Mouse (Mus musculus): ENCODE measurements around the gene Mrps2. TPM values are rescaled to one million over a fixed set of nuclear protein-coding genes. Genes with fewer than 3 reads are reported as not detected.

Gene Mrps2
- polyA plus RNA-seq (2014; fragmentation: Nextera tagmentation; extraction: Ambion mirVana) = 62.8 and 66.4 TPM in 2 replicates

DNA sequence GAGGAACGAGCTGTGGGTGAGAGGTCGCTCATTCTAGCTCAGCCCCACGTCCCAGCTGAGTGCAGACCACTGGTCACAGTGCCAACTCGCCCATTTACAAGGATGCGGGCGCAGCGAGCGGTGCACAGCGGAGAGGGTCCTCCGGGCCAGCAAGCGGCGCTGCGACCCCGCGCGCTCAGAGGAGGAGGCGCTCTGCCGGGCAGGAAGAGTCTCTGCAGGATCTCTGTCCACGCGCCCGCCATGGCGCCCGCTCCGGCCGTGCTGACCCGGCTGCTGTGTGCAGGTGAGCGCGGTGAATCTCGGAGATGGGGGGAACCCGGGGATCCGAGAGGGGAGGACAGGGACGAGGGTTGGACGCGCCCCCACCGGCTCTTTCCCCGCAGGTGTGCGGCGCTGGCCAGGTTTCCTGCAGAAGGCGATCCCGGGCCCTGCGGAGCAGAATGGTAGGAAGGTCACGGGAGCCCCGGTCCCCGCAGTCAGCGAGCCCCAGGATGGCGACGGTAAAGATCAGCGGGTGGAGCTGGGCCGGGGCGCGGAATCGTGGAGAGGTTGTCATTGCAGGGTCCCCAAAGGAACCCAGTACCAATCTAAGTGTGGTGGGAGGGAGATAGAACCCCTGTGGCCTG, at the start of gene Mrps2:
TSS of gene Mrps2 (plus strand) at position 207 of the 626 bp plus-strand sequence.
- Histone ChIP-seq H3K27me3 (ENCODE audit: control insufficient read depth, insufficient read depth, low read length) (no peaks in the 10 kb centered on the region), H3K9ac (ENCODE audit: low read depth, low read length) (peak within 1 kb of the TSS; percentile 98), H3K4me2 (replicated peaks; ENCODE audit: low read depth, low read length) (peak within 1 kb of the TSS; percentile 72), H3K9me3 (ENCODE audit: control insufficient read depth, low read length) (no peaks in the 10 kb centered on the region), H3K4me1 (replicated peaks; ENCODE audit: control insufficient read depth, insufficient read depth, low read length) (peaks cover 10% of the 10 kb centered on the region; the same call in 1 of the 2 replicates), H3K27ac (ENCODE audit: low read depth, low read length) (no peak within 1 kb of the TSS), H3K4me3 (ENCODE audit: low read depth, low read length) (peak within 1 kb of the TSS; percentile 97), H3K36me3 (ENCODE audit: control insufficient read depth, insufficient read depth, low read length) (peaks cover 7% of the 10 kb centered on the region)
- ATAC-seq (ENCODE audit: low FRiP score) (peak; percentile 88), DNase-seq (ENCODE audit: low spot score) (peak; percentile 93)
- under 1% methylated on average over 52 of the region's 52 CpGs for WGBS

DNA sequence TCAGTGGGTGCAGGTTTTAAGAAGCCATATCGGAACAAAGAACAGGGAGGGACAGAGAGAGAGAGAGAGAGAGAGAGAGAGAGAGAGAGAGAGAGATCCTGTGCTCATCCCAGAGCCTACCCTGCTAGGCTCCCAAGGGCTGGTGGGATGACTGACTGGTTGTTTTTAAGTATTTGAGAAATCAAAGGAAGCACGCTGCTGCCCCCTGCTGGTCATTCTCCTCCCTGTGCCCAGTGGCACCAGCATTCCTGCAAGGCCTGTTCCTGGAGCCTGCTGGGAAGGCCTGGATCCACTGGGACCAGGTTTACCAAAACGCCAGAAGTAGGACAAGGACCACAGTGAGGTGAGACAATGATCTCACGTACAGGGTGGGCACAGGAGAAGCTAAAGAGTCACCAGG, 48.0 kb upstream of the Mrps2 start:
- H3K4me1 ChIP-seq (replicated peaks; ENCODE audit: control insufficient read depth, insufficient read depth, low read length) = 0 out of 2 replicates have a peak, but pooled peaks cover 2% of the 10 kb centered on the region
- H3K4me3 ChIP-seq (ENCODE audit: low read depth, low read length) = no peak overlapping the region
- H3K36me3 ChIP-seq (ENCODE audit: control insufficient read depth, insufficient read depth, low read length) = no peaks in the 10 kb centered on the region
- no peak overlapping the region for H3K27ac ChIP-seq (ENCODE audit: low read depth, low read length)
- no peaks in the 10 kb centered on the region for H3K9me3 ChIP-seq (ENCODE audit: control insufficient read depth, low read length)
- WGBS = 17% methylated on average over 4 of the region's 4 CpGs
- no peak overlapping the region for H3K9ac ChIP-seq (ENCODE audit: low read depth, low read length)
- DNase-seq (ENCODE audit: low spot score) (peak; percentile 95), ATAC-seq (ENCODE audit: low FRiP score) (no peak; the same call in 1 of the 2 replicates)
- H3K4me2 ChIP-seq (replicated peaks; ENCODE audit: low read depth, low read length) = no peak overlapping the region
- no peaks in the 10 kb centered on the region for H3K27me3 ChIP-seq (ENCODE audit: control insufficient read depth, insufficient read depth, low read length)

DNA sequence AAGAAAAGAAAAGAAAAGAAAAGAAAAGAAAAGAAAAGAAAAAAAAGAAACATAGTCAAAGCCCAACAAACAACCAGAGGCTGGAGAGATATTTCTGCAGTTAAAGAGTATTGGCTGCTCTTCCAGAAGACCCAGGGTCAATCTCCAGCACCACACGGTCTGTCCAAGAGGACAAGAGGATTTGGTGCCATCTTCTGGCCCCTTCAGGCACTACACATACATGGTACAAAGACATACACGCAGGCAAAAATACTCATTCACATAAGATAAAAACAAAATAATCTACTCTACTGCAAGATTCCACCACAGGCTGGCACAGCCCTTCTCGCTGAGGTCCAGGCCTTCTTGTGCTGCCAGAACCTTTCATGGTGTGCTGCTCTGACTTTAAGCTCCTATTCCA, 44.7 kb upstream of the Mrps2 start:
- Histone ChIP-seq H3K27me3 (ENCODE audit: control insufficient read depth, insufficient read depth, low read length) (no peaks in the 10 kb centered on the region), H3K4me1 (replicated peaks; ENCODE audit: control insufficient read depth, insufficient read depth, low read length) (no peaks in the 10 kb centered on the region), H3K4me3 (ENCODE audit: low read depth, low read length) (no peak overlapping the region), H3K4me2 (replicated peaks; ENCODE audit: low read depth, low read length) (no peak overlapping the region), H3K9ac (ENCODE audit: low read depth, low read length) (no peak overlapping the region), H3K27ac (ENCODE audit: low read depth, low read length) (no peak overlapping the region), H3K9me3 (ENCODE audit: control insufficient read depth, low read length) (no peaks in the 10 kb centered on the region), H3K36me3 (ENCODE audit: control insufficient read depth, insufficient read depth, low read length) (no peaks in the 10 kb centered on the region)
- DNase-seq (ENCODE audit: low spot score) (peak; percentile 65), ATAC-seq (ENCODE audit: low FRiP score) (no peak)
- WGBS = 23% methylated on average over 3 of the region's 3 CpGs

DNA sequence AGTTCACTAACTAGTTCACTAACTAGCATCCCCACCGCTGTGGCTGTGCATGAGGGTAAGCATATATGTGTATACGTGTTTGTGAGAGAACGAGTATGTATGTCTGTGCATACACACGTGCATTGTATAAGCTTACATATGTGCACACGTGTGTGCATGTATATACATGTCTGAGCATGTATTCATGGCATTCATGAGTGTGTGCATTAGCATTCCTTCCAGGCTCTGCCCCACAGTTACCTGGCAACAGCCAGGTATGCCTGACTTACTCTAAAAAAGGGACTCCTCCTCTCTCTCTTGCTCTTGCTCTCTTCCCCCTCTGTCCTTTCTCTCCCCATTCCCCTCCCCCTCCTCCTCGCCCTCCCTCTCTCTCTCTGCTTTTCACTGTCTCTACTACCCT, 40.6 kb upstream of the Mrps2 start:
- Histone ChIP-seq H3K9me3 (ENCODE audit: control insufficient read depth, low read length) (no peaks in the 10 kb centered on the region), H3K4me1 (replicated peaks; ENCODE audit: control insufficient read depth, insufficient read depth, low read length) (no peaks in the 10 kb centered on the region), H3K4me3 (ENCODE audit: low read depth, low read length) (no peak overlapping the region), H3K27me3 (ENCODE audit: control insufficient read depth, insufficient read depth, low read length) (no peaks in the 10 kb centered on the region), H3K9ac (ENCODE audit: low read depth, low read length) (no peak overlapping the region), H3K4me2 (replicated peaks; ENCODE audit: low read depth, low read length) (no peak overlapping the region), H3K27ac (ENCODE audit: low read depth, low read length) (no peak overlapping the region), H3K36me3 (ENCODE audit: control insufficient read depth, insufficient read depth, low read length) (no peaks in the 10 kb centered on the region)
- DNase-seq (ENCODE audit: low spot score) (no peak), ATAC-seq (ENCODE audit: low FRiP score) (no peak)
- WGBS = 79% methylated on average over 6 of the region's 6 CpGs

DNA sequence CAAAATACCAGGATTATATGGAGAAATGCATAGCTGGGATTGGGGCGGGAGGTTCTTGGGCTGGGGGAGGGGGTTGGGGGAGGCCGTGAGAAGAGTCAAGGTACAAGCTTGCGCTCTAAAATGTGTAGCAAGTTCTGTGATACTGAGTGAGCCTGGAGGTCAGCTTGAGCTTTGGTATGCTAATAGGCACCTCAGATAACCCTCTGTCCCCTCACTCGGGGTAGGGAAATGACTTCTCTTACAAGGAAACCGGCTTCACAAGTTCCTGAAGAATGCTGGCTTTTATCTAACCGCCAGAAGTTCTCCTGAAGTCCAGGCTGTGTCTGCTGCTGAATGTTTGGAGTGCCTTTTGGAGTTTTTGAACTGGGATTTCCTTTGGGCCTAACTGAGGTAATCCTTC, 37.0 kb upstream of the Mrps2 start:
- WGBS = 67% methylated on average over 6 of the region's 6 CpGs
- Histone ChIP-seq H3K9ac (ENCODE audit: low read depth, low read length) (no peak overlapping the region), H3K4me2 (replicated peaks; ENCODE audit: low read depth, low read length) (no peak overlapping the region), H3K9me3 (ENCODE audit: control insufficient read depth, low read length) (no peaks in the 10 kb centered on the region), H3K27me3 (ENCODE audit: control insufficient read depth, insufficient read depth, low read length) (no peaks in the 10 kb centered on the region), H3K36me3 (ENCODE audit: control insufficient read depth, insufficient read depth, low read length) (no peaks in the 10 kb centered on the region), H3K27ac (ENCODE audit: low read depth, low read length) (no peak overlapping the region), H3K4me3 (ENCODE audit: low read depth, low read length) (no peak overlapping the region), H3K4me1 (replicated peaks; ENCODE audit: control insufficient read depth, insufficient read depth, low read length) (no peaks in the 10 kb centered on the region)
- ATAC-seq (ENCODE audit: low FRiP score) (no peak), DNase-seq (ENCODE audit: low spot score) (no peak)

DNA sequence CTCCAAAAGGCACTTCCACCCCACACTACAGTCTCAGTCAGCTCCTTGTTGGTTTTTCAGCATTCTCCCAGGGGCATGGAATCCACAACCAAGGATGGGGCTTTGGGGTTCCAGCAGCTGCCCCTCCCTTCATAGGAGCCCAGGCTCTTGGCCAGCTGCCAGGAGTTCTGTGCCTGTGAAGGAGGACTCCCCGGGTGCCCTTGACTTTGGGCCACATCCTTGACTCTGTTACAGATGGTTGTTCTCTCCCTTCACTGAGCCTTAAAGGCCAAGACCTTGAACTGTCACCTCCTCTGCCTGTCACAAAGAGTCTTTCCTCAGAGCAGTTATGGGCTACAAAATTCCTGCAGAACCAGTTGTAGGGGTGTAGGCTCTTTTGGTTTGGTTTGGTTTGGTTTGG, 35.1 kb upstream of the Mrps2 start:
- DNase-seq (ENCODE audit: low spot score) = no peak
- Histone ChIP-seq H3K27ac (ENCODE audit: low read depth, low read length) (no peak overlapping the region), H3K27me3 (ENCODE audit: control insufficient read depth, insufficient read depth, low read length) (no peaks in the 10 kb centered on the region), H3K4me3 (ENCODE audit: low read depth, low read length) (no peak overlapping the region), H3K9me3 (ENCODE audit: control insufficient read depth, low read length) (no peaks in the 10 kb centered on the region), H3K9ac (ENCODE audit: low read depth, low read length) (no peak overlapping the region), H3K4me2 (replicated peaks; ENCODE audit: low read depth, low read length) (no peak overlapping the region), H3K4me1 (replicated peaks; ENCODE audit: control insufficient read depth, insufficient read depth, low read length) (no peaks in the 10 kb centered on the region), H3K36me3 (ENCODE audit: control insufficient read depth, insufficient read depth, low read length) (no peaks in the 10 kb centered on the region)
- WGBS = 39% methylated on average over 1 of the region's 1 CpGs
- no peak for ATAC-seq (ENCODE audit: low FRiP score)

DNA sequence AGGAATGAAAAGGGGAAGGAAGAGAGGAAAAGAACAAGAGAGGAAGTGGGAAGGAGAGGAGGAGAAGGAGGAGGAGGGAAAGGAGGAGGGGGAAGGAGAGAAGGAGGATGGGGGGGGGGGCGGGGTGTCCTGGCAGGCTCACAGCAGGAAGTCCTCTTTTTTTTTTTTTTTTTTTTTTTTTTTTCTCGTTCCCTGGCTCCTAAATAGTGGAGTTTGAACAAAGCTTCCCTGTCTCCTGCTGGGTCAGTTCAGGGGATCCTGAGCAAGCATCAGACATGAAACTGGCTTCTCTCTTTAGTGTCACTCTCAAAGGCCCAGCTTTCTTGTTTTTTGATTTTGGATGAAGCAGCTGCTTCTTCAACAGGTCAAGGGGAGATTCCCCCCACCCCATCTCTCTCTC, 34.4 kb upstream of the Mrps2 start:
- no peak for ATAC-seq (ENCODE audit: low FRiP score)
- Histone ChIP-seq H3K4me2 (replicated peaks; ENCODE audit: low read depth, low read length) (no peak overlapping the region), H3K27me3 (ENCODE audit: control insufficient read depth, insufficient read depth, low read length) (no peaks in the 10 kb centered on the region), H3K9me3 (ENCODE audit: control insufficient read depth, low read length) (no peaks in the 10 kb centered on the region), H3K9ac (ENCODE audit: low read depth, low read length) (no peak overlapping the region), H3K36me3 (ENCODE audit: control insufficient read depth, insufficient read depth, low read length) (no peaks in the 10 kb centered on the region), H3K4me1 (replicated peaks; ENCODE audit: control insufficient read depth, insufficient read depth, low read length) (no peaks in the 10 kb centered on the region), H3K4me3 (ENCODE audit: low read depth, low read length) (no peak overlapping the region), H3K27ac (ENCODE audit: low read depth, low read length) (no peak overlapping the region)
- no peak for DNase-seq (ENCODE audit: low spot score)
- WGBS = 0% methylated on average over 1 of the region's 2 CpGs

DNA sequence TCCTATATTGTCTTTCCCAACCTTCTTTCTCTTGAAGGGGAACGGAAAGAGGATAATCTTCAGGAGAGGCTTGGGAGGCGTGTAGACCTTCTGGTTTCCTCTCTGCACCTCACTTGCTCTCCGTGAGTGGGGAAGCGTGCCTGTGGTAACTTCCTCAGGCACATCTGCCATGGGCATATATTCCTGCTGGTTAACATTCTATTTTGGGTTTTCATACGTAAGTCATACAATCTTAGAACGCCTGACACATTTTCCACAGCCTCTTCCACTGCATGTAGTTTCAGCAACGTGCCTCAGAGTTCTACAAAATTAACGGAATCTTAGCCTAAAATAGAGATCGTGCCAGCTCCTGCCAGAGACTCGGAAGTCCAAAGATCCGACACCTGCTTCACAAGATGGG, 32.5 kb upstream of the Mrps2 start:
- Histone ChIP-seq H3K4me1 (replicated peaks; ENCODE audit: control insufficient read depth, insufficient read depth, low read length) (no peaks in the 10 kb centered on the region), H3K9me3 (ENCODE audit: control insufficient read depth, low read length) (no peaks in the 10 kb centered on the region), H3K27me3 (ENCODE audit: control insufficient read depth, insufficient read depth, low read length) (no peaks in the 10 kb centered on the region), H3K27ac (ENCODE audit: low read depth, low read length) (no peak overlapping the region), H3K9ac (ENCODE audit: low read depth, low read length) (no peak overlapping the region), H3K36me3 (ENCODE audit: control insufficient read depth, insufficient read depth, low read length) (no peaks in the 10 kb centered on the region), H3K4me3 (ENCODE audit: low read depth, low read length) (no peak overlapping the region), H3K4me2 (replicated peaks; ENCODE audit: low read depth, low read length) (no peak overlapping the region)
- ATAC-seq (ENCODE audit: low FRiP score) (no peak), DNase-seq (ENCODE audit: low spot score) (no peak)
- 94% methylated on average over 11 of the region's 11 CpGs for WGBS

DNA sequence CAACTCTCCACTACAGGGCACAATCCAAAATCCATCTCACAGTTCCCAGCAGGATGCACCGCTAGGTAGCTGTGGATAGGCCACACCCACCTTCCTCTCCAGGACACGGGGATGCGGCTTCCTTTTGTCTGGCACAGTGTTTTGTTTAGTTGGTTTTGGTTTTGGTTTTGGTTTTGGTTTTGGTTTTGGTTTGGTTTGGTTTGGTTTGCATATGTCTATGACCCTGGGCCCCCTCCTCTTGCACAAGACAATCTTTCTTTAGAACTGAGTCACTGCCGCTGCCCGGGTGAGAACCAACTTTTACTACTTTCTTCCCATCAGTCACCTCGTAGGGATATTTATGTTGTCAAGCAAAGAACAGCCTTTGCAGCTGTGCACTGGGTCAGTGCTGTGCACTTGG, 27.0 kb upstream of the Mrps2 start:
- ATAC-seq (ENCODE audit: low FRiP score) = no peak
- 80% methylated on average over 6 of the region's 6 CpGs for WGBS

More for the DNA sequence above, 27.0 kb upstream of the Mrps2 start:
- no peak overlapping the region for H3K4me2 ChIP-seq (replicated peaks; ENCODE audit: low read depth, low read length)
- H3K4me1 ChIP-seq (replicated peaks; ENCODE audit: control insufficient read depth, insufficient read depth, low read length) = no peaks in the 10 kb centered on the region
- H3K36me3 ChIP-seq (ENCODE audit: control insufficient read depth, insufficient read depth, low read length) = no peaks in the 10 kb centered on the region
- no peaks in the 10 kb centered on the region for H3K27me3 ChIP-seq (ENCODE audit: control insufficient read depth, insufficient read depth, low read length)
- H3K27ac ChIP-seq (ENCODE audit: low read depth, low read length) = no peak overlapping the region
- no peak overlapping the region for H3K9ac ChIP-seq (ENCODE audit: low read depth, low read length)
- no peaks in the 10 kb centered on the region for H3K9me3 ChIP-seq (ENCODE audit: control insufficient read depth, low read length)
- H3K4me3 ChIP-seq (ENCODE audit: low read depth, low read length) = no peak overlapping the region
- no peak for DNase-seq (ENCODE audit: low spot score)
